Mouse (Mus musculus): Measurements from ENCODE around the gene Lce1l. TPM values are rescaled to one million over a fixed set of nuclear protein-coding genes. Genes with fewer than 3 reads are reported as not detected.

Gene Lce1l
- not detected for polyA plus RNA-seq (2014; fragmentation: Illumina TruSeq; extraction: RNeasy Lipid Tissue Mini Kit (QIAGEN cat#74804))

DNA sequence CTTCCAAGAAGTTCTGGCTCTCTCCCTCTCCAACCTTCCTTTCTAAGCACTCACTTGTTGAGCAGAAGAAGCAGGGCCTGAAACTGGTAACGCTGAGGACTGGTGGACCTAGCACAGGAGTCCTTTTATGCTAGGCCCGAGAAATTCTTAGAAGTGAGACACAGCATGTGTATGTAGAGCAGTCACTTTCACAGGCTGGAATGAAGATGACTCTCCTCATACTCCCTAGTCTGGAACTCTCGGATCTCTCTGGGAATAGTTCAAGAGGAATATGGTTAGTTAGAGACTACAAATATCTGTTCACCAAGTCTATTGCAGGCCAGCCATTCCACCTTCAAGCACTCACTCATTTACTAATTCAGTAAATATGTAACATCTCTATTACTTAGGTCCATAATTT lies at the start of gene Lce1l:
Lce1l (minus strand) TSS at position 101 of the 400 bp plus-strand sequence.

DNA sequence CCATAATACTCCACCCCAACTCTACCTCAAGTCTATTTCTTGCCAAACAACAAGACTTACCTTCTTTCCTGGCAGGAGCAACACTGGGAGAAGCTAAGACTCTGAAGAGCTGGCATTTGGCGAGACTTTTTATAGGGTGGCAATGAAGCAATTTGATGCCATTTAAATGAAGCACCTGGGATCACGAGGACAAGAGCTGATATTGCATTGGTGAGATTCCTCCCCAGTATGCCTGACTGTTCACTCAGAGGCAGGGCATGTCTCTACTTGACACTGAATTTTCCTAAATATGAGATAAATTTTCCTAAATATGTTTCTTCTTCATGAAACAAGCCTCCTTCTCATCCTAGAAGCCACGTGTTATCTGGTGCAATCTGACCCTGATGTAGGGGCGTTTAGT lies 19.0 kb upstream of the Lce1l start, which contains the start of gene 2310050C09Rik:
2310050C09Rik (minus strand) TSS at position 101 of the 400 bp plus-strand sequence.

DNA sequence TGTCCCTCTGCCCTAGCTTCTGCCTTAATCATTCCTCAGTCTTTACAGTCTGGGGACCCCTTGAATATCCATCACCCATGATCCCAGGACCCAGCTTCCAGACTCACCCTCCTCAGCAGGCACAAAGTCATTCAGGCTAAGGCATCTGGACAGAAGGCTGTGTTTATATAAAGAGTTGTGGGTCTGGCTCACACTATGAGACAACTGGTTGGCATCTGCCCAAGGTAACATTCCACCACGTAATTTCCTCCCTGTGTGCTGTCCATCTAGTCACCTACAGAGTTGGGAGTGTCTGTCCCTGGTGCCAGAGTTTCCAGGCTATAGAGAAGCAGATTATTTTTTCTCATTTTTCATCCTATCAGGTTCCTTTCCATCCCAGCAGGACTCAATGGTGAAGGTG lies 24.0 kb downstream of the Lce1l start, which contains the start of gene Kprp:
Kprp (minus strand) TSS at position 140 of the 400 bp plus-strand sequence.

DNA sequence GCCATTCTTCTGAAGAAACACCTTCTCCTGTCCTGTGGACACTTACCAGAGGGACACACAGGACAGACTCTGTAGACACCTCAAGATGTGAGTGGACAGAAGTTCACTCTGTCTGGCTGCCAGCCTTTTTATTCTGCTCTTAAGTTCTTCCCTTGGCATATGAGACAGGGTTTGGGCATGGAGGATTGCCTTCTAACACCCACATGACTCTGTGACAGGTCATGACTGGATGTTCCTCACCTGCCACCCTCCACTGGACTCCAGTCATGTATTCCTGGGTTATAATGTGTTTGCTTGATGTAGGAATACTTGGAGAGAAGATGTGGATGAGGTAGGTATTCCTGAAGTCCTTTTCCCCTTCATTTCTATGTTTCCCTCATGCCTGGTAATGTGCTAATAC lies 43.3 kb downstream of the Lce1l start, which contains the start of gene Lce1k:
Lce1k (minus strand) TSS at position 101 of the 400 bp plus-strand sequence.

Other genes with a start within 250 kb of the Lce1l start
- gene 2210017I01Rik, start 243.8 kb downstream of the Lce1l start, polyA plus RNA-seq (2014; fragmentation: Illumina TruSeq; extraction: RNeasy Lipid Tissue Mini Kit (QIAGEN cat#74804)): not detected
- gene Lce6a, start 229.6 kb downstream of the Lce1l start, polyA plus RNA-seq (2014; fragmentation: Illumina TruSeq; extraction: RNeasy Lipid Tissue Mini Kit (QIAGEN cat#74804)): not detected
- gene Lce1a1, start 203.0 kb downstream of the Lce1l start, polyA plus RNA-seq (2014; fragmentation: Illumina TruSeq; extraction: RNeasy Lipid Tissue Mini Kit (QIAGEN cat#74804)): not detected
- not detected for gene Lce1b, start 194.4 kb downstream of the Lce1l start, polyA plus RNA-seq (2014; fragmentation: Illumina TruSeq; extraction: RNeasy Lipid Tissue Mini Kit (QIAGEN cat#74804))
- not detected for gene Lce1a2, start 181.0 kb downstream of the Lce1l start, polyA plus RNA-seq (2014; fragmentation: Illumina TruSeq; extraction: RNeasy Lipid Tissue Mini Kit (QIAGEN cat#74804))
- not detected for gene Lce1c, start 172.0 kb downstream of the Lce1l start, polyA plus RNA-seq (2014; fragmentation: Illumina TruSeq; extraction: RNeasy Lipid Tissue Mini Kit (QIAGEN cat#74804))
- not detected for gene Lce1d, start 164.1 kb downstream of the Lce1l start, polyA plus RNA-seq (2014; fragmentation: Illumina TruSeq; extraction: RNeasy Lipid Tissue Mini Kit (QIAGEN cat#74804))
- not detected for gene Lce1e, start 142.2 kb downstream of the Lce1l start, polyA plus RNA-seq (2014; fragmentation: Illumina TruSeq; extraction: RNeasy Lipid Tissue Mini Kit (QIAGEN cat#74804))
- not detected for gene Lce1f, start 130.9 kb downstream of the Lce1l start, polyA plus RNA-seq (2014; fragmentation: Illumina TruSeq; extraction: RNeasy Lipid Tissue Mini Kit (QIAGEN cat#74804))
- not detected for gene Gm38119, start 112.2 kb downstream of the Lce1l start, polyA plus RNA-seq (2014; fragmentation: Illumina TruSeq; extraction: RNeasy Lipid Tissue Mini Kit (QIAGEN cat#74804))
- gene Lce1g, start 98.9 kb downstream of the Lce1l start, polyA plus RNA-seq (2014; fragmentation: Illumina TruSeq; extraction: RNeasy Lipid Tissue Mini Kit (QIAGEN cat#74804)): not detected
- gene Lce1h, start 86.2 kb downstream of the Lce1l start, polyA plus RNA-seq (2014; fragmentation: Illumina TruSeq; extraction: RNeasy Lipid Tissue Mini Kit (QIAGEN cat#74804)): not detected
- not detected for gene Lce1i, start 72.4 kb downstream of the Lce1l start, polyA plus RNA-seq (2014; fragmentation: Illumina TruSeq; extraction: RNeasy Lipid Tissue Mini Kit (QIAGEN cat#74804))
- not detected for gene Lce1j, start 60.8 kb downstream of the Lce1l start, polyA plus RNA-seq (2014; fragmentation: Illumina TruSeq; extraction: RNeasy Lipid Tissue Mini Kit (QIAGEN cat#74804))
- not detected for gene Lce1k, start 43.4 kb downstream of the Lce1l start, polyA plus RNA-seq (2014; fragmentation: Illumina TruSeq; extraction: RNeasy Lipid Tissue Mini Kit (QIAGEN cat#74804))
- not detected for gene Kprp, start 24.0 kb downstream of the Lce1l start, polyA plus RNA-seq (2014; fragmentation: Illumina TruSeq; extraction: RNeasy Lipid Tissue Mini Kit (QIAGEN cat#74804))
- gene 2310050C09Rik, start 18.9 kb upstream of the Lce1l start, polyA plus RNA-seq (2014; fragmentation: Illumina TruSeq; extraction: RNeasy Lipid Tissue Mini Kit (QIAGEN cat#74804)): not detected
- gene Lce3a, start 74.9 kb upstream of the Lce1l start, polyA plus RNA-seq (2014; fragmentation: Illumina TruSeq; extraction: RNeasy Lipid Tissue Mini Kit (QIAGEN cat#74804)): not detected
- not detected for gene Lce3b, start 81.7 kb upstream of the Lce1l start, polyA plus RNA-seq (2014; fragmentation: Illumina TruSeq; extraction: RNeasy Lipid Tissue Mini Kit (QIAGEN cat#74804))
- not detected for gene Lce3c, start 93.2 kb upstream of the Lce1l start, polyA plus RNA-seq (2014; fragmentation: Illumina TruSeq; extraction: RNeasy Lipid Tissue Mini Kit (QIAGEN cat#74804))
- gene Lce3d, start 106.1 kb upstream of the Lce1l start, polyA plus RNA-seq (2014; fragmentation: Illumina TruSeq; extraction: RNeasy Lipid Tissue Mini Kit (QIAGEN cat#74804)): not detected
- not detected for gene Lce3e, start 115.8 kb upstream of the Lce1l start, polyA plus RNA-seq (2014; fragmentation: Illumina TruSeq; extraction: RNeasy Lipid Tissue Mini Kit (QIAGEN cat#74804))
- gene Lce3f, start 140.9 kb upstream of the Lce1l start, polyA plus RNA-seq (2014; fragmentation: Illumina TruSeq; extraction: RNeasy Lipid Tissue Mini Kit (QIAGEN cat#74804)): not detected
- not detected for gene Crct1, start 164.4 kb upstream of the Lce1l start, polyA plus RNA-seq (2014; fragmentation: Illumina TruSeq; extraction: RNeasy Lipid Tissue Mini Kit (QIAGEN cat#74804))
- gene Lce1m, start 167.8 kb upstream of the Lce1l start, polyA plus RNA-seq (2014; fragmentation: Illumina TruSeq; extraction: RNeasy Lipid Tissue Mini Kit (QIAGEN cat#74804)): not detected
- gene Gm4858, start 217.5 kb upstream of the Lce1l start, polyA plus RNA-seq (2014; fragmentation: Illumina TruSeq; extraction: RNeasy Lipid Tissue Mini Kit (QIAGEN cat#74804)): not detected